Mouse (Mus musculus): Measurements from ENCODE around the gene Cox6b1. TPM values are rescaled to one million over a fixed set of nuclear protein-coding genes. Genes with fewer than 3 reads are reported as not detected.

Gene Cox6b1
- polyA plus RNA-seq, 1 experiment from 2014 or later, result 871 TPM

DNA sequence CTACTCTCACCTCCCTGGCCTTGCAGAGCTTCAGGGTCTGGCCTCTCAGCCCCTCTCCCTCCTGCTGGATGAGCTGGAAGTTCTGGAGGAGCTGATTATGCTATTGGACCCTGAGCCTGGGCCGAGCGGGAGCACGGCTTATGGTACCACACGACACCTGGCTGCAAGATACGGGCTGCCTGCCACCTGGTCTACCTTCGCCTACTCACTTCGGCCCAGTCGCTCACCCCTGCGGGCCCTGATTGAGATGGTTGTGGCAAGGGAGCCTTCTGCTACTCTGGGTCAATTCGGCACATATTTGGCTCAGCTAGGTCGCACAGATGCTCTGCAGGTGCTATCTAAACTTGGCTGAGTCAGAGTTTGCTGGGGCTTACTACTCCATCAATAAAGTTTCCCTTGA lies 58.4 kb downstream of the Cox6b1 start:
- H3K4me1 ChIP-seq, result peaks cover 8% of the 10 kb centered on the region
- H3K9ac ChIP-seq, result no peak overlapping the region
- ATAC-seq (ENCODE audit: low FRiP score), result no peak
- peaks cover 68% of the 10 kb centered on the region for H3K36me3 ChIP-seq (replicated peaks)
- H3K4me2 ChIP-seq, result no peak overlapping the region
- H3K27ac ChIP-seq, result no peak overlapping the region
- no peak overlapping the region for H3K4me3 ChIP-seq (replicated peaks)
- no peaks in the 10 kb centered on the region for H3K27me3 ChIP-seq
- H3K9me3 ChIP-seq, result no peaks in the 10 kb centered on the region
- WGBS, result 93% methylated on average over 11 of the region's 11 CpGs

Small RNA genes lying within 50 kb of the gene (microRNA-seq; reads per million reads assigned to microRNA genes)
- not detected for gene Mir3569

Other genes starting within 250 kb of the Cox6b1 start
- gene Tyrobp, start 212.4 kb downstream of the Cox6b1 start, polyA plus RNA-seq (2016; fragmentation: Nextera tagmentation; extraction: Ambion mirVana), result 11.3 and 11.7 TPM in 2 replicates
- not detected in 2 replicates for gene Hcst, start 206.3 kb downstream of the Cox6b1 start, polyA plus RNA-seq (2016; fragmentation: Nextera tagmentation; extraction: Ambion mirVana)
- gene Nfkbid, start 204.4 kb downstream of the Cox6b1 start, polyA plus RNA-seq (2016; fragmentation: Nextera tagmentation; extraction: Ambion mirVana), result 0.97 and 1.4 TPM in 2 replicates
- gene Aplp1, start 180.6 kb downstream of the Cox6b1 start, polyA plus RNA-seq (2016; fragmentation: Nextera tagmentation; extraction: Ambion mirVana), result 214 and 237 TPM in 2 replicates
- 1.1 and 1.6 TPM in 2 replicates for gene Kirrel2, start 168.5 kb downstream of the Cox6b1 start, polyA plus RNA-seq (2016; fragmentation: Nextera tagmentation; extraction: Ambion mirVana)
- gene Nphs1, start 167.8 kb downstream of the Cox6b1 start, polyA plus RNA-seq (2016; fragmentation: Nextera tagmentation; extraction: Ambion mirVana), result 0.09 and 0.35 TPM in 2 replicates
- not detected in 2 replicates for gene Prodh2, start 132.5 kb downstream of the Cox6b1 start, polyA plus RNA-seq (2016; fragmentation: Nextera tagmentation; extraction: Ambion mirVana)
- 89.4 and 98.9 TPM in 2 replicates for gene Arhgap33, start 91.1 kb downstream of the Cox6b1 start, polyA plus RNA-seq (2016; fragmentation: Nextera tagmentation; extraction: Ambion mirVana)
- 7.9 and 8.4 TPM in 2 replicates for gene Hspb6, start 74.0 kb downstream of the Cox6b1 start, polyA plus RNA-seq (2016; fragmentation: Nextera tagmentation; extraction: Ambion mirVana)
- gene Proser3, start 73.9 kb downstream of the Cox6b1 start, polyA plus RNA-seq (2016; fragmentation: Nextera tagmentation; extraction: Ambion mirVana), result 16.1 and 18.6 TPM in 2 replicates
- 51.7 and 63.1 TPM in 2 replicates for gene Lin37, start 66.3 kb downstream of the Cox6b1 start, polyA plus RNA-seq (2016; fragmentation: Nextera tagmentation; extraction: Ambion mirVana)
- 88.1 and 95.7 TPM in 2 replicates for gene U2af1l4, start 62.9 kb downstream of the Cox6b1 start, polyA plus RNA-seq (2016; fragmentation: Nextera tagmentation; extraction: Ambion mirVana)
- gene Gm49396, start 62.8 kb downstream of the Cox6b1 start, polyA plus RNA-seq (2016; fragmentation: Nextera tagmentation; extraction: Ambion mirVana), result 24.0 and 24.9 TPM in 2 replicates
- gene Psenen, start 62.5 kb downstream of the Cox6b1 start, polyA plus RNA-seq (2016; fragmentation: Nextera tagmentation; extraction: Ambion mirVana), result 142 and 145 TPM in 2 replicates
- 3.4 and 5.6 TPM in 2 replicates for gene Igflr1, start 60.7 kb downstream of the Cox6b1 start, polyA plus RNA-seq (2016; fragmentation: Nextera tagmentation; extraction: Ambion mirVana)
- 13.0 TPM in 2 replicates for gene Kmt2b, start 37.4 kb downstream of the Cox6b1 start, polyA plus RNA-seq (2016; fragmentation: Nextera tagmentation; extraction: Ambion mirVana)
- 0.32 and 0.46 TPM in 2 replicates for gene Zbtb32, start 27.2 kb downstream of the Cox6b1 start, polyA plus RNA-seq (2016; fragmentation: Nextera tagmentation; extraction: Ambion mirVana)
- gene Upk1a, start 13.3 kb downstream of the Cox6b1 start, polyA plus RNA-seq (2016; fragmentation: Nextera tagmentation; extraction: Ambion mirVana), result 0.23 and 0.61 TPM in 2 replicates
- gene Etv2, start 9.7 kb upstream of the Cox6b1 start, polyA plus RNA-seq (2016; fragmentation: Nextera tagmentation; extraction: Ambion mirVana), result not detected in 2 replicates
- 144 and 150 TPM in 2 replicates for gene Rbm42, start 24.2 kb upstream of the Cox6b1 start, polyA plus RNA-seq (2016; fragmentation: Nextera tagmentation; extraction: Ambion mirVana)
- gene Haus5, start 38.8 kb upstream of the Cox6b1 start, polyA plus RNA-seq (2016; fragmentation: Nextera tagmentation; extraction: Ambion mirVana), result 63.7 and 64.5 TPM in 2 replicates
- not detected in 2 replicates for gene Pmis2, start 45.5 kb upstream of the Cox6b1 start, polyA plus RNA-seq (2016; fragmentation: Nextera tagmentation; extraction: Ambion mirVana)
- 0.33 TPM in 1 of 2 replicates, not detected in the other for gene 2200002J24Rik, start 72.8 kb upstream of the Cox6b1 start, polyA plus RNA-seq (2016; fragmentation: Nextera tagmentation; extraction: Ambion mirVana)
- 1.6 and 1.8 TPM in 2 replicates for gene Atp4a, start 86.1 kb upstream of the Cox6b1 start, polyA plus RNA-seq (2016; fragmentation: Nextera tagmentation; extraction: Ambion mirVana)
- 135 and 144 TPM in 2 replicates for gene Tmem147, start 103.4 kb upstream of the Cox6b1 start, polyA plus RNA-seq (2016; fragmentation: Nextera tagmentation; extraction: Ambion mirVana)
- gene Gapdhs, start 117.5 kb upstream of the Cox6b1 start, polyA plus RNA-seq (2016; fragmentation: Nextera tagmentation; extraction: Ambion mirVana), result 0.49 and 0.69 TPM in 2 replicates
- 1.5 and 2.0 TPM in 2 replicates for gene Sbsn, start 125.3 kb upstream of the Cox6b1 start, polyA plus RNA-seq (2016; fragmentation: Nextera tagmentation; extraction: Ambion mirVana)
- not detected in 2 replicates for gene Dmkn, start 137.6 kb upstream of the Cox6b1 start, polyA plus RNA-seq (2016; fragmentation: Nextera tagmentation; extraction: Ambion mirVana)
- gene Krtdap, start 161.7 kb upstream of the Cox6b1 start, polyA plus RNA-seq (2016; fragmentation: Nextera tagmentation; extraction: Ambion mirVana), result not detected in 2 replicates
- not detected in 2 replicates for gene Ffar2, start 197.6 kb upstream of the Cox6b1 start, polyA plus RNA-seq (2016; fragmentation: Nextera tagmentation; extraction: Ambion mirVana)
- not detected in 2 replicates for gene Ffar3, start 230.0 kb upstream of the Cox6b1 start, polyA plus RNA-seq (2016; fragmentation: Nextera tagmentation; extraction: Ambion mirVana)
- not detected in 2 replicates for gene Ffar1, start 235.4 kb upstream of the Cox6b1 start, polyA plus RNA-seq (2016; fragmentation: Nextera tagmentation; extraction: Ambion mirVana)